Mouse (Mus musculus): Measurements from ENCODE around the gene Tktl2.
A peak's percentile ranks its signal among the peaks of the same experiment; 100 is the strongest.

Tktl2 gene

GRCm38 (mm10) chr8:66511537-66511936 is at the start of gene Tktl2:
Gene Tktl2 (plus strand): TSS chr8:66511756.
- no peak for ATAC-seq (ENCODE audit: insufficient number of reproducible peaks, low FRiP score, low TSS enrichment)

DNA sequence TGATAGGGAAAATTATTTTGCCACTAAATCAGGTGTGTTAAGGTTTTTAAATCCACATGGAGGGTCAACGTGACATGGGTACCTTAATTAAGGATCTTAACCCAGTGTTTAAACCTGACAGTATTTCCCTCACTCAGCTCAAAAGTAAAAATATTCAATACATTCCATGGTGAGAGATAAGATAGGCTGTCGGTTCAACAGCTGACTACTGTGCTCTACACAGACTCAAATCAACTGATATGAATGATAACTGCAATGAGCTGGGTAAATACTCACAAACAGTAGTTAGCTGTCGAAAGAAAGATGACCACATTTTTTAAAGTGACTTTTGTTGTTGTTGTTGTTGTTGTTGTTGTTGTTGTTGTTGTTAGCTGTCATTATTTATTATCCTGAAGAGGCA is 41.7 kb upstream of the Tktl2 start:
- no peak for ATAC-seq (ENCODE audit: insufficient number of reproducible peaks, low FRiP score, low TSS enrichment)

DNA sequence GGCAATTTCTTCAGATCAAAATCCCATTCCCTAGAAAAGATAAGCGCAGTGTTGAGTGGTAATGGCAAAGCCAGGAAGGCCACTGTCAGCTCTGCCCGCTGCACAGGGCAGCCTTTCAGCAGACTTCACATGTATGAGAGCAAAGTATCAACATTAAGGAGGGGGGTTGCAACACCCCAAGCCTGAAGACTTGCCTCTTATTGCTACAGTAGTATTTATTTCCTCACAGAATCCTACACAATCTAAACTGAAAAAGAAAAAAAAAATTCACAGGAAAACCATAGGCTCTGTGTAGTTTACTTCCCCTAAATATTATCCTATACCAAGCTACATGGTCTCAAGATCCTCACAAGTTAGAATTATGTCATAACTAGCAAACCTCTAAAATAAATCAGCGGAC is 34.7 kb upstream of the Tktl2 start:
- ATAC-seq (ENCODE audit: insufficient number of reproducible peaks, low FRiP score, low TSS enrichment) = no peak

DNA sequence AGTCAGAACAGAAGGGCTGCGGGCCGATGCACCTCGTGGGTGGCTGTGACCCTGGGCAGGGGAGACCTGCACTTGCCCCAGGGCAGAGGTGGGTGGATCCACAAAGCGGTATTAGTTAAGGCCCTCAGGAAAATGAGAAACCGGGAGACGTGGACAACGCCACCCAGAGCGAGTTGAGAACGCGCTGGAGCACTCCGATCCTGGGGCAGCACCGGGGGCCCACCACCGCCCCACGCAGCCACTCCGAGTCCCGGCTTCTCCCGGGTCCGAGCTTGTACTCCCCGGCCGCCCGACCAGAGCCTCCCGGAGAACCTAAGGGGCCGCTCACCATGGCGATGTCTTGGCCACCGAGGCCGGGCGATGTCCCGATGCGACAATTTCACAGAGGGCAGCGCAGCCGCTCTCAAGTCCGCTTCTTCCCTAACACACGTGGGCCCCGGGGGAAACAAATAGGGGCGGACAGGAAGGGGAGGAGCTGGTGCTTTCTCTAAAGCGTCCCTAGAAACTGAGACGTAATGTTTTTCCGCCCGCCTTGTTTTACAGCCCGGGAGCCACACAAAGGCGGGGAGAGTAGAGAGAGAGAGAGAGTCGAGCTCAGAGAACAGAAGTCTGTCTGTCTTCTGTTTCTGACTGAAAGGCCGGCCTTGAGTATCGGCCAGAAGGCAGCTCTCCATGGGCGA is 25.3 kb upstream of the Tktl2 start, which contains the start of gene Tma16:
Tma16 (minus strand) TSS at position 447 of the 680 bp plus-strand sequence.
- peak; percentile 90 for ATAC-seq (ENCODE audit: insufficient number of reproducible peaks, low FRiP score, low TSS enrichment)

DNA sequence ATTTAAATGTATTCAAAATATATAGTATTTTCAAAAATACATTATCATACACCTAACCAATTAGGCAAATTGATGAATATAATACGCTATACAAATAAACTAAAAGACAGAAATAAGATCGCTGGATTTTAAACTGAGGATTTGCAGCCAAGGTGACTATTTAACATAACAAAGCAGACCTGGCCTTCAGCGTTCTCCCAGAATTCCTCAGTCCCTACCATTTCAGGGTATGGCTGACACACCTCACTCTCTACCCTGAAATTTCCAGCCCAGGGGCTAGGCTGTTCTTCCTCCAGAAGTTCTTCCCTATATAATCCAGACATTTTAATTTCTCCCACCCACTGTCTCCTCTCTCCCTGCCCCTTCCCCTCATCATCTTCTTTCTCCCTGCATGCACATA is 23.0 kb upstream of the Tktl2 start:
- no peak for ATAC-seq (ENCODE audit: insufficient number of reproducible peaks, low FRiP score, low TSS enrichment)

DNA sequence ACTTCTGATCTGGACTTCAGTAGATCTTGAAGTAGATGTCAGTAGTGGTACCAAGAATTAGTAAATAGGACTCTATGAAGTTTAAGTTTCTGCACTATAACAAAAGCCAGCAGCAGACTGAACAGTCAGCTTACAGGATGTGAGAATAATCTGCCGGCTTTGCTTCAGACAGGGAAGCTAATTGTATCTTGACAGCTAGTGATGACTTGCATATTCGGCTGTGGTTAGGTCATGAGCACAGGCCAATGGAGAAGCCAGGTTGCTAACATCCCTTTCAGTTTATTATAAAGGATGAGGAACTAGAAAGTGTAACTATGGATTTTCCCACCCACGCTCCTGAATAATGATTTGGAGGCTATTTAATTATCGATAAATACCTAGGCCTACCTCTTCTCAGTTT is 20.9 kb upstream of the Tktl2 start:
- no peak for ATAC-seq (ENCODE audit: insufficient number of reproducible peaks, low FRiP score, low TSS enrichment)

- no peak for ATAC-seq (ENCODE audit: insufficient number of reproducible peaks, low FRiP score, low TSS enrichment)
Measured at GRCm38 (mm10) chr8:66494496-66494895, 17.1 kb upstream of the Tktl2 start.

DNA sequence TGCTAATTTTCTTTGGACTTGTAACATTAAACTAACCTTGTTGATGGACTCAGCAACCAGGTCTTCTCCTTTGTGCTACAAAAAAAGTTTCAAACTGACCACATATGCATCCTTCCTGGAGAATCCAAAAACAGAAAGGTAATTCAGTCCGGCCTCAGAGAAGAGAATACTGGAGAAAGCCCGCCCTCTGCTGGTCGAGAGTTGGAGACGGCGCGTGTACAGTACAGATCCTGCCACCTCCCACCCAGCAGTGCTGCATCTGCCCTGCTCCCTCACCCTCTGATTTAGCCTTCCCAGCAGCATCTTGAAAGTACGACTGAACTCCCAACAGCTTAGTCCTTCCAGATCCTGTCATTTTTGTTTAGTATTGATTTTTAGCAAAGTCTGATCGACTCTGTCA is 15.8 kb upstream of the Tktl2 start:
- peak; percentile 81 for ATAC-seq (ENCODE audit: insufficient number of reproducible peaks, low FRiP score, low TSS enrichment)

GRCm38 (mm10) chr8:66496998-66497577 is 14.5 kb upstream of the Tktl2 start:
- ATAC-seq (ENCODE audit: insufficient number of reproducible peaks, low FRiP score, low TSS enrichment) = peak; percentile 57

- no peak for ATAC-seq (ENCODE audit: insufficient number of reproducible peaks, low FRiP score, low TSS enrichment)
Measured at GRCm38 (mm10) chr8:66503381-66503780, 8.2 kb upstream of the Tktl2 start.

DNA sequence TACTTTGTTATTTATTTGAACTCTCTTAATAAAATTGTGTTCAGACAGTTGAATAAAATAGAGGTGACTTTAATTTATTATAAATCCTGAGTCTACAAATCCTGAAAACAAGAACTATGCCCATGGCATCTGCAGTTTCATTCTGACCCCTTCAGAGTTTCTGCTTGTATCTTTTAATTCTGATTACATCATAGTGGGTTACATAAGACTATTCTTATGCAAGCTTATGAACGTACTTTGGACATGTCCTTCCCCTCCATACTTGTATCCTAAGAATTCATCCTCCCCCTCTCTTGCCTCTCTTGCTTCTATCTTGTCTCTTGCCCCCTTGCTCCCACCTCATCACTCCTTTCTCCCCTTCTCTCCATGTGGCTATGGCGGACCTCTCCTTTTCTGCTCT is 7.6 kb downstream of the Tktl2 start:
- no peak for ATAC-seq (ENCODE audit: insufficient number of reproducible peaks, low FRiP score, low TSS enrichment)

DNA sequence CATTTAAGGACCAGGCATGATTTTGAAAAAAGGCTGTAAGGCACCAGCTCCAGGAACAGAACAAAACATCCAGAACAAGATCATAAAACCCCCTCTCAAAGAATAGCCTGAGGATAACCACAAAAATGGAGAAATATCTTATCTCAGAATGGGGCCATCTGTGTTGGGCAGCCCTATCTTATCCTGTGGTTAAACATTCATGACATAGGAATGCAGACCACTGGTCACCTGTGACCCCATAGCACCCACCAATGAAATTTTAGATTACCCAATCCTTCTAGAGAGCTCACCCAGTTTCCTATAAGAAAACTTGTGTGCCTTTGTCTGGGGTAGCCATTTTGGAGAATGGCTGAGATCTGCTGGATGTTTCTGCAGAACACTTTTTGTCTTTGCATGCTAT is 9.0 kb downstream of the Tktl2 start:
- ATAC-seq (ENCODE audit: insufficient number of reproducible peaks, low FRiP score, low TSS enrichment) = no peak

GRCm38 (mm10) chr8:66550092-66550491 is 38.5 kb downstream of the Tktl2 start:
- ATAC-seq (ENCODE audit: insufficient number of reproducible peaks, low FRiP score, low TSS enrichment) = no peak

All from cerebellum, adult (tissue).